Mouse (Mus musculus) liver (tissue): ENCODE data around the gene Senp1.

Source experiments
- DNase-seq: peaks from one replicate; pipeline ENCODE4 v3.0.0-alpha.2; 2020; ENCODE audit warnings: mixed read lengths

The Senp1 gene

DNA sequence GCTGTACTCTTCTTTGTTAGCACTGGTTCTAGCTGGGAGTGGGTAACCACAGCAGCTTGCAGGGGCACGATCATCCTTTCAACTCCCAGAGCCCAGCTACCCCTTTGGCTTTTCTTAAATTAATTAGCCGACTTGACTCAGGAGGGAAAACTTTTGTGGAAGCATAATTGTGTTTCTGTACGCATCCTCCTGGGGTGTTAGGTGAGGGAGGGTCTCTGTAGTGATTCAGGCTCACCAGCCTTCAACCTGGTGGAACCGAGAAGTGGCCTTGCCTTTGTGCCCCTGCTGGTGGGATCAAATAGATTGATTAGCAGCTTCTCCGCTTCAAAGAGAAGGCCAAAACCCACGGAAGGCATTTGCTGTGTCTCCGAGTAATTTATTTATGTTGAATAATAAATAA lies 93.6 kb downstream of the Senp1 start:
- no peak for DNase-seq

DNA sequence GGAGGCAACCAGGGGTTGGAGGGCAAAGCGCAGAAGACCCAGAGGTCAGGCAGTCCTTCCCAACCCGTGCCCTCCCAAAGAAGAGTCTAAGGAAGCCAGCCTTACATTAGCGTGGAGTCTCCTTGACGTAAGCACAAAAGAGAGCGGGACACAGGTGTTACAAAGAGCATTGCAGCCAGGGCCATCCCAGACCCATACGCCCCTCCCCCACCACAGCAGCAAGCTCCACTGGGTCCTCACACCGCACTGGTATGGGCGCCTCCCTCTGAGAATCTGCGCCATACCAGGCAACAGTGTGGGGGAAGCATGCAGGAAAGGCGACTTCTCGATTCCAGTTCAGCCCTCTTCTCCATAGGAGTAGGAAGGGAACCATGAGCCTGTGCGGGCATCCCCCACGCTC lies 94.0 kb downstream of the Senp1 start:
- DNase-seq, result no peak

DNA sequence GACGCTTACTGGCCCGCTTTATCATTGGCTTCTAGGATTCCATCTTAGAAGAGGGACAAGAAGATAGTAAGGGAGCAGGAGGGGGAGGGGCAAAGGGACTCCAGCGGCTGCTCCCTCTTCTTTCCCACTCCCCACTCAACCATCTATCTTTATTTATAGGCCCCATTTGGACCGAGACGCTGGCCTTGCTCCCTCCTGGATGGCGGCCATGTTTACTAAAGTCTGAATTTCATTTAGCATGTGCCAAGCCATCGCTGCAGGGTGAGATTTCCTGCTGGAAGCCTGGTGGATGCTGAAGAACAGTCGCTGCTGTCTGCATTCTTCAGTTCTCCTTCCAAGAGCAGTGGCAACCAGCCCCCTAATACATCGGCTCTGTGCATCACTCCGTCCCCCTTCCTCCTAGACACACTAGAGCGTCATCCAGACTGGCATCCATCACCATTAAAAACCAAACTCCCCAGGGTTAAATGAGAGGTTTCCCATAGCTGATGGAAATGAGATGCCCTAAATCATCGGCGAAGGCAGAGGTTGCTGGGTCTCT lies 96.8 kb downstream of the Senp1 start:
- DNase-seq, result no peak

DNA sequence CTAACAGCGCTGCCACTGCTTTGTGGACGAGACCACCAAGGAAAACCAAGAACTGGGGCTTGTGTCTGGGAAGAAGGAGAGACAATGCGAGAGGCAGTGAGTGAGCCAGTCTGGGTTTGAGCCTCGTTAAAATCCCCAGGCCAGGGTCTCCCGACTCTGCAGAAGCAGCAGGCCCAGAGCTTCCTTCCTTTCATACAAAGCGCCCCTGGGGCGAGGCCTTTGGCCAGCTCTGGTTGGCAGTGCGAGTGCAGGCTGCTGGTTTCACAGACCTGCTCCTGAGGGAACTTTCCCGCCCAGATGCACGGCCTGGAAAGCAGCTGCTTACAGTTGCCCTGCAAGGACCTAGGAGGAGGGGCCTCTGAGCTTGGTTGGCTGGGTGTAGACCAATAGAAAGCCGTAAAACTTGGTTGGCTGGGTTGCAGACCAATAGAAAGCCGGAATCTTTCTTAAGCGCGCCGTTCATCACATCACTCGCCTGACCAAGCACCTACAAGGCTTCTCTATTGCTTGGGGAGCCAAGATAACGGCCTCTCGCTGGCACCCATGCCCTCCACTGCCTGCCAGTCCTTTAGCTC lies 100.7 kb downstream of the Senp1 start:
- peak; percentile 74 for DNase-seq

DNA sequence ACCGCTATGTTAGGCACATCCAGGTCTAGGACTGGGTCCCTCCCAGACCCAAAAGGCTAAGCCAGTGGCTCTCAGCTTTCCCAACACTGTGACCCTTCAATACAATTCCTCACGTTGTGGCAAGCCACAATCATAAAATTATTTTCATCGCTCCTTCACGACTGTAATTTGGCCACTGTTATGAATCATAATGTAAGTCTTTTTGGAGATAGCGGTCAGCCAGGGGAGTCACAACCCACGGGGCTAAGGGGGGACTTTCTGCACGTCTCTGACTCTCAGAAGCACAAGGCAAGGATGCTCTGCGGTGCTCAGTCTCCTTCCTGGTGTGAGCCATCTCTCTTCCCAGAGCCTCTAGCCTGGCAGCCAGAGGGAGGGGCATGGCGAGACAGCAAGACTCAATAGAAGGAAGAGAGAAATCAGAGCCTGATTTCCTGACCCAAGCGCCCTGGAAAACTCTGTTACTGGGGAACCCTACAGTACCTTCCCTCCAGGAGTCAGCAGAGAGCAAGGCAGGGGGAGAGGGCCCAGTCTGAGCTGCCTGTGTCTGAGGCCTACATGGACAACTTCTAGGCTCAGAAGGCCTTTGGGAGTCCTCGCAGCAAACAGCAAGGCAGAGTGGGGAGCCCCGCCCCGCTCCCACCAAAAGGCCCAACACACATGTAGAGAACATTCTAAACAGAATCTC lies 101.4 kb downstream of the Senp1 start:
- DNase-seq, result peak; percentile 11

DNA sequence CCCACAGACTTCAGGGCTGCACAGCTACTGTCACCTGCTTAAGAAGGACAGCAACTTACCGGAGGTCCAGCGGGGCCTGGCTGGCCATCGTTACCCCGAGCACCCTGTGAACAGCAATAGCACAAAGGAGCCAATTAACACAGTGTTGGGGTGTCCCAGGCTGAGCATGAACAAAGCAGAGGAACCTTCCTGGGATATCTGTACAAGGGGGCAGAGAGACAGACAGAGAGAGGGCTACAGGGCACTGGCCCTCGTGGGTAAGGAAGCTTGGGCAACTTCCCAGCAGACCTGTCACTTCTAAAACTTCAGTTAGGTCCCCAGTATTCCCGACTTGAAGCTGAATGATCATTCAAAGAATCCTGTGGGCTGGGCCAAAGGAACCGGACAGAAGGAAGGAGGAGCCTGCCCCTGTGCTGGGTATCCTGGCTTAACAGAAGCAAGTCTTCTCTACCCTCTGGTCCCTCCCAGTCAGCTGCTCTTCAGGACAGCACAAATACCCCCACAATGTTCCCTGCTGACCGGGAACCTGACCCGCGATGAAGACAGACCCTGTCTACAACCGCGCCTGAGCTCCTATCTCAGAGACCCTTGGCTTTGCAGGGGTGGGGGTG lies 102.2 kb downstream of the Senp1 start:
- DNase-seq, result no peak

DNA sequence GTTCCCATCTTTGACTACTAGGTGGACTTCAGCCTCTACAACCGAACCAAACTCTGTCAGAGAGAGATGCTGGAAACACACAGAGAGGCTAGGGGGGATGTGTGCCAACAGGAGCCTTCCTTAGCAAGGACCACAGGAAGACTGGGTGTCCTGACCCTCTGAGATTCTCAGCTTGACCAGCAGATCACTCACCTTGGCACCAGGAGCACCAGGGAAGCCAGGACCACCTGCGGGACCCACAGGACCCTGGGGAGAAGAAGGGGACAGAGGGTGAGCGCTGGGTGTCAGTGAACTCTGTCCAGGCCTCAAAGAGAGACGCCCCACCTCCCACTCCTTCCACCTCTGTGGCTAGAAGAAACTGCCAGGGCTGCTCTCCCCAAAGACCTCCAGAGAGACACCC lies 102.8 kb downstream of the Senp1 start:
- no peak for DNase-seq

DNA sequence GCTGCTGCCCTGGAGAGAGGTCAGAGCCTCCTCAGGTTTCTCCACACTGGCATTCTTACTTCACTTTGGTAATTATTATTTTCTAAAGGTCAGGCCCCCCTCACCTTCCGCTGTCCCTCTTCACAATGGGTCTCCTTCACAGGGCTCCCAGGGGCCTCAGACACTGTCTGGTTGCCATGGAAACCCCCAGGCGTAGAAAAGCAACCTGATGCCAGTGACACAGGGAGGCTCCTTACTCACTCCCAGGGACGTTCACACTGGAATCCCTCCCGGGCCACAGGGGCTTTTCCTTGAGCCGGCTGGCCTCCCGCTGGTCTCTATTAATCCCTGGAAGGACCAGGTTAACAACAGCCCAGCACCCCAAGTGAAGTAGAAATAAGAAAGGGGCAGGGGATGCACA lies 103.4 kb downstream of the Senp1 start:
- DNase-seq, result no peak

DNA sequence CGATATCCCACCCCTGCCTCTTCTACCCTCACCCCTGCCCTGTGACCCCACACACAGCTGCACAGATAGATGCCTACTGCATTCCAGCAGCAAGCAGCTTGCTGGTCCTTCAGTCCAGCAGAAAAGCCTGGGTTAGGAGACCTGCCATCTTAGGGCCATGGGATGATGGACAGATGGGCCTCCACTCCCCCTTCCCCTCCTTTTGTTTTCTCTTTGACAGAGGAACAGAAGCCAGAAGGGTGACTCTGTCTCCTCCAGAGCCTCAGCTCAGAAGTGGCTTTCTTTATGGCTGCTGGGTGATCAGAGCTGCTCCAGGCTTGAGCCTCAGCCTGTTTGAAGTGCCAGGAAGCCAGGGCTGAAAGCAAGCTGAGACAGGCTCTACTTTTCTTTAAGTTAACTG lies 104.0 kb downstream of the Senp1 start:
- no peak for DNase-seq
